Mouse (Mus musculus): ENCODE data around the gene Nup205. TPM values are rescaled to one million over a fixed set of nuclear protein-coding genes. Genes with fewer than 3 reads are reported as not detected.

Nup205 gene
- polyA plus RNA-seq, 1 experiment from 2014 or later, result 18.9 TPM

GRCm38 (mm10) chr6:35265580-35266278 lies 88.5 kb downstream of the Nup205 start:
- 66% methylated on average over 15 of the region's 15 CpGs for WGBS
- Histone ChIP-seq H3K9me3 (replicated peaks) (no peaks in the 10 kb centered on the region), H3K4me1 (replicated peaks) (peaks cover 7% of the 10 kb centered on the region; the same call in 1 of the 2 replicates), H3K9ac (no peak overlapping the region), H3K36me3 (peaks cover 19% of the 10 kb centered on the region), H3K4me3 (no peak overlapping the region), H3K27ac (peak overlapping the region; percentile 33), H3K27me3 (no peaks in the 10 kb centered on the region), H3K4me2 (no peak overlapping the region; the same call in 1 of the 2 replicates)
- no peak for ATAC-seq (replicated peaks; ENCODE audit: insufficient number of reproducible peaks, insufficient read depth, low FRiP score, low read depth)

DNA sequence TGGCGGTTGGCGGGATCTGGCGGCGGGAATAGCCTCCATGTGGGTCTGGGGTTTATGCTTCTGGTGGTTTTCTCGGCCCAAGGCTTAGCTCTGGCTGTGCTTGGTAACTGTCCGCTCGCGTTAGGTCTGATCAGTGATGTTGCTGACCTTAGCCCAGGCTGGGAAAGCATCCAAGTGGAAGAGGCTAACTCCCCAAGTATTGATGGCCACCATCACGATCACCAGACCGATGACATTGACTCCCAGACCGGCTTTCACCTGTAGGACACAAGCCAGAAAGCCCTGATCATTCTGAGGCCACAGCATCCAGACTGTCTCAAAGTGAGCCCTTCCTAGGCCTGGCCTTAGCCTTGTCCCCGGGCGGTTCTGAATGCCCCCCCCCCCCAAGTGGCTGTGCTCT lies 91.5 kb downstream of the Nup205 start:
- H3K4me2 ChIP-seq, result no peak overlapping the region

DNA sequence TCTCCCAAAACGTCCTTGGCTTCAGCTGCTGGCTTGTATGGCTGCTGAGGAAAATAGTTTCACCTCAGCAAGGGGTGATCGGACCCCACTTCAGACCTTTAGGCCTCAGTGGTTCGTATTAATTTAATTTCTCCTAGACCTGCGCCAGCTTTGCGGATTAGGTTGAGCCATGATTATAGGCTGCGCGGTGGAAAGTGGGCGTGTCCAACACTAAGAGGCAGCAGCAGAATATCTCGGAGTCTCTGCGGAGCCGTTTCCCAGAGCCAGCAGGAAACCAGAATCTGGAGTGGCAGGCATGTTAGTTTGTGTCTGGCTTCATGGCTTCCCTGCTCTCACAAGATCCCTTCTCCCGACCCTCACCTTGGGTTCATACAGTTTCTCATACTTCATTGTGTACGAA lies 92.4 kb downstream of the Nup205 start:
- no peak overlapping the region for H3K9ac ChIP-seq
- H3K4me2 ChIP-seq, result no peak overlapping the region
- no peaks in the 10 kb centered on the region for H3K36me3 ChIP-seq
- ATAC-seq (replicated peaks; ENCODE audit: insufficient number of reproducible peaks, insufficient read depth, low FRiP score, low read depth), result no peak
- H3K27ac ChIP-seq, result no peak overlapping the region
- no peaks in the 10 kb centered on the region for H3K27me3 ChIP-seq
- WGBS, result 70% methylated on average over 13 of the region's 13 CpGs
- H3K9me3 ChIP-seq (replicated peaks), result no peaks in the 10 kb centered on the region
- no peak overlapping the region for H3K4me3 ChIP-seq
- H3K4me1 ChIP-seq (replicated peaks), result peaks cover 8% of the 10 kb centered on the region; the same call in 1 of the 2 replicates

More for the DNA sequence above, 91.5 kb downstream of the Nup205 start:
- no peak overlapping the region for H3K9ac ChIP-seq
- WGBS, result 95% methylated on average over 13 of the region's 13 CpGs
- no peak for ATAC-seq (replicated peaks; ENCODE audit: insufficient number of reproducible peaks, insufficient read depth, low FRiP score, low read depth)
- H3K9me3 ChIP-seq (replicated peaks), result no peaks in the 10 kb centered on the region
- peaks cover 8% of the 10 kb centered on the region; the same call in 1 of the 2 replicates for H3K4me1 ChIP-seq (replicated peaks)
- no peaks in the 10 kb centered on the region for H3K36me3 ChIP-seq
- H3K27ac ChIP-seq, result no peak overlapping the region
- no peaks in the 10 kb centered on the region for H3K27me3 ChIP-seq
- H3K4me3 ChIP-seq, result no peak overlapping the region

DNA sequence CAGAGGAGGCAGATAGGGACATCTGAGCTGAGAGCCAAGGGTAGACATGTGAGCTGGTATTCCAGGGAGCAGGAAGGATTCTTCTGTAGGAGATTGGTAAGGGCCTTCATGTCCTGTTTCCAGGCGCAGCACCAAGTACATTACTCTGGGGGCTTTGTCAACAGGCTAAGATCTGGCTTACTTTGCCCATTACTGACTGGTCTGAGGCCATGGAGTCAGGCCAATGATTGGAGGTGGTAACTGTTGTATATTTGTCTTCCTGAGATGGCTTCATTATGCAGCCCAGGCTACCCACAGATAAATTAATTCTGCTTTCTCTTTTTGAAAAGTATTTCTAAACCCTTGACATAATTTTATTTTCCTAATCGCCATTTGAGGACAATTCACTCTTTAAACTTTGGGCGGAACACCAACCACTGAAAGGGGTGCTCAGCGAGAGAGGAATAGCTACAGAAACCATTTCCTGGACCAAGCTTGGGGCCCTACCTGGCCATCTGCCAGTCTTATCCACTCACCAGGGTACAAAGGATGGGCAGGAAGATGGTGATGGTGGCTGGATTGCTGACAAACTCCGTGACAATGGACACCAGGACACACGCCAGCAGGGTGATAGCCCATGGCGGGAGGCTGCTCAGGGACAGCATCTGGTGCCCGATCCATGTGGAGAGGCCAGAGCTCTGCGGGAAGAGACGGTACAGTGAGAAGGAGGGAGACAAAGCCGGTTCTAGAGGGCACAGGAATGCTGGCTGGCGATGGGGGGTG lies 94.1 kb downstream of the Nup205 start:
- no peak for ATAC-seq (replicated peaks; ENCODE audit: insufficient number of reproducible peaks, insufficient read depth, low FRiP score, low read depth)
- Histone ChIP-seq H3K27me3 (no peaks in the 10 kb centered on the region), H3K4me1 (replicated peaks) (peaks cover 3% of the 10 kb centered on the region; the same call in 1 of the 2 replicates), H3K36me3 (no peaks in the 10 kb centered on the region), H3K9ac (no peak overlapping the region), H3K27ac (no peak overlapping the region), H3K9me3 (replicated peaks) (no peaks in the 10 kb centered on the region), H3K4me2 (no peak overlapping the region), H3K4me3 (no peak overlapping the region)
- whole genome bisulfite sequencing, result 79% methylated on average over 12 of the region's 12 CpGs

DNA sequence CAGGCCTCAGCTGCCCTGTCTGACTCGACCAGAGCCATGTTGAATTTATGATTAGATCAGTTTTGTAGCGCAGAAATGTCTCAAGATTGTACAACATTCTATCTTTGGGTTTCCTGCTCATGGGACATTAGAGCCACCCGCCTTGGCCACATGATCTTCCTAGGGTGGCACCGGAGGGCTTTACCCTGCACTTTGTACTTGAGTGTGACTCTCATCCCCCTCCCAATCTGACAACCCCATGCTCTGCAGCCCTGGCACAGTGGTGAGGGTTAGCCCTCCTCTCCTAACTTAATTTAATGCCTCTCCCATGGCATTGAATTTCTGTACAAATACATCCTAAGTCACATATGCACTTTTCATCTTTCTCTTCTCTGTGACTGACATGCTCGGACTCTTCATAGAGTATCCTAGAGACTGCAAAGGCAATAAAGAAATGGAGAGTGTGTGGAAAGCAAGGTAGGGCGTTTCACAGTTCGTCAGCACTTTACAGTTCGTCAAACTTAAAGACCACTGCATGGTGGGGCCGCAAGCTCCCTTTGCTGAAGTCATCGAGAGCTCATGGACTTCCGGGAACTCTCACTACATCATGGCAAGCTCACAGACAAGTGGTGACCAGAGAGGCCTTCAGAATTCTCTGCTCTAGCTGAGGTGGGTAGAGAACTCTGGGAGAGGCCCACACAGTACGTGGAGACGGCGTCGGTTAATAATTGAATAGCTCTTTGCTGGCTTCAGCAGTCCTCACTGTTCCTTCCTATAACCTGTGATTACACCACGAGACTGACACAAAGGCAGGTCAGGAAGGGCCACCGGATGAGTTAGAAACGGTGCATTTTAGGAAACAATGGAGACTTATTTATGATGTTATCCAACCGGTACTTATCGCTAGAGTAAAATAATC lies 94.9 kb downstream of the Nup205 start:
- WGBS, result 84% methylated on average over 20 of the region's 20 CpGs
- H3K27ac ChIP-seq, result no peak overlapping the region
- no peak for ATAC-seq (replicated peaks; ENCODE audit: insufficient number of reproducible peaks, insufficient read depth, low FRiP score, low read depth)

GRCm38 (mm10) chr6:35273391-35274082 lies 96.3 kb downstream of the Nup205 start:
- H3K27me3 ChIP-seq, result no peaks in the 10 kb centered on the region
- H3K4me3 ChIP-seq, result no peak overlapping the region
- ATAC-seq (replicated peaks; ENCODE audit: insufficient number of reproducible peaks, insufficient read depth, low FRiP score, low read depth), result no peak
- H3K9ac ChIP-seq, result no peak overlapping the region
- peaks cover 6% of the 10 kb centered on the region; the same call in 1 of the 2 replicates for H3K4me1 ChIP-seq (replicated peaks)
- WGBS, result 59% methylated on average over 11 of the region's 11 CpGs
- H3K27ac ChIP-seq, result no peak overlapping the region
- no peaks in the 10 kb centered on the region for H3K9me3 ChIP-seq (replicated peaks)
- H3K36me3 ChIP-seq, result no peaks in the 10 kb centered on the region
- no peak overlapping the region for H3K4me2 ChIP-seq

More for the DNA sequence above, 94.9 kb downstream of the Nup205 start:
- Histone ChIP-seq H3K4me2 (no peak overlapping the region), H3K36me3 (no peaks in the 10 kb centered on the region), H3K9ac (no peak overlapping the region), H3K9me3 (replicated peaks) (no peaks in the 10 kb centered on the region), H3K27me3 (no peaks in the 10 kb centered on the region), H3K4me1 (replicated peaks) (peaks cover 3% of the 10 kb centered on the region; the same call in 1 of the 2 replicates), H3K4me3 (no peak overlapping the region)

- 37% methylated on average over 10 of the region's 10 CpGs for WGBS
- ATAC-seq (replicated peaks; ENCODE audit: insufficient number of reproducible peaks, insufficient read depth, low FRiP score, low read depth), result no peak; the same call in 1 of the 2 replicates
- Histone ChIP-seq H3K4me1 (replicated peaks) (peaks cover 3% of the 10 kb centered on the region; the same call in 1 of the 2 replicates), H3K9me3 (replicated peaks) (no peaks in the 10 kb centered on the region), H3K9ac (no peak overlapping the region), H3K4me3 (no peak overlapping the region), H3K4me2 (no peak overlapping the region), H3K27ac (no peak overlapping the region), H3K36me3 (no peaks in the 10 kb centered on the region), H3K27me3 (no peaks in the 10 kb centered on the region)
Observed at GRCm38 (mm10) chr6:35277903-35278587, 100.8 kb downstream of the Nup205 start.

DNA sequence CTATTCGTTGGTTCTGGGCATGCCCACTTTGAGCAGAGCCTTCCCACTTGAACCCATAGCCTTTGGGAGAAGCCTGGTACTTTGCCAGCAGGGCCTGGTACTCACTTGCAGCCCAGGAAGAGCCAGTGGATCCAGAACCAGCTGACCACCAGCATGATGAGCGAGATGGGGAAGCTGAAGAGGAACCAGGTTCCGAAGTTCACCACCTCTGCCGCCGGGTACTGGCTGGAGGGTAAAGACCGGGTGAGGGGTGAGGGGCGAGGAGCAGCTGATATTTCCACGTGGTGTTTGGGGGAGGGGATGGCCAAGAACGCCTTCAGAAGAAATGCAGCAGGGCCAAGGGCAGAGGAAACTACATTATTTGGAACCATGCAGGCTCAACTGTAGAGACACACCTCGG lies 102.1 kb downstream of the Nup205 start:
- Histone ChIP-seq H3K9ac (no peak overlapping the region), H3K27me3 (no peaks in the 10 kb centered on the region), H3K4me1 (replicated peaks) (peaks cover 3% of the 10 kb centered on the region; the same call in 1 of the 2 replicates), H3K4me2 (no peak overlapping the region), H3K27ac (no peak overlapping the region), H3K9me3 (replicated peaks) (no peaks in the 10 kb centered on the region), H3K4me3 (no peak overlapping the region), H3K36me3 (no peaks in the 10 kb centered on the region)
- WGBS, result 80% methylated on average over 10 of the region's 10 CpGs
- no peak for ATAC-seq (replicated peaks; ENCODE audit: insufficient number of reproducible peaks, insufficient read depth, low FRiP score, low read depth)

DNA sequence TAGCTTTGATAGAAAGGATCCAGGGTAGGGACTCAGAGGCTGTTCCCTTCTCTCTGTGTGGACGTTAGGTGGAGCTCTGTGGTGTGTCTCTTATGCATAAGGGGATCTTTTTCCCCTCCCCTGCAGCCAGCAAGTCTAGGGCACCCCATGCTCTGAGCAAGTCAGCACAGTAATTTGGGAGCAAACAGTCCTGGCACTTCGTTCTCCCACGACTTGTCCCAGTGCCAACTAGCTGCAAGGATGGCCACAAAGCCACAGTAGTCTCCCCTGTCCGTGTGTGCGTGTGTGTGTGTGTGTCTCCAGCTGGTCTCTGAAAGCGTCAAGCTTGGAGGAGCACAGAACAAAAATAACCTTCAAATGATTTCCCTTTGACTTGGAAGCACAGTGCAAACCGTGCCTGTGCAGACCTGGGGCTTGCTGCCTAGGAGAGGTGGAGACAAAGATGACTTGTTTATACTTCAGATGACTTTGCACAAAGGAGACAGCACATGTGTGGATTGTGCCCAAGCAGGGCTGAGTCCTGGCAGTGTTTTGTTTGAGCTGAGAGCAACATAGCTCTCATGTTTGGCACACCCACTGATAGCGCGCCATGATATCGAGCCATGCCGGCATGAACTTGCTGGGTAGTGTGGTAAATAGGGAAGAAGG lies 111.0 kb downstream of the Nup205 start:
- H3K4me2 ChIP-seq, result peak overlapping the region; percentile 41; the same call in 1 of the 2 replicates
- H3K27ac ChIP-seq, result peak overlapping the region; percentile 69

GRCm38 (mm10) chr6:35288920-35289319 lies 111.7 kb downstream of the Nup205 start:
- H3K9ac ChIP-seq, result no peak overlapping the region
- no peaks in the 10 kb centered on the region for H3K36me3 ChIP-seq
- H3K4me3 ChIP-seq, result no peak overlapping the region
- ATAC-seq (replicated peaks; ENCODE audit: insufficient number of reproducible peaks, insufficient read depth, low FRiP score, low read depth), result no peak
- H3K9me3 ChIP-seq (replicated peaks), result no peaks in the 10 kb centered on the region
- H3K27me3 ChIP-seq, result no peaks in the 10 kb centered on the region
- 56% methylated on average over 7 of the region's 7 CpGs for WGBS
- H3K27ac ChIP-seq, result peak overlapping the region; percentile 69
- H3K4me1 ChIP-seq (replicated peaks), result peaks cover 18% of the 10 kb centered on the region
- no peak overlapping the region for H3K4me2 ChIP-seq

More for the DNA sequence above, 111.0 kb downstream of the Nup205 start:
- WGBS, result 28% methylated on average over 11 of the region's 11 CpGs
- Histone ChIP-seq H3K36me3 (no peaks in the 10 kb centered on the region), H3K4me3 (no peak overlapping the region), H3K9ac (no peak overlapping the region), H3K27me3 (no peaks in the 10 kb centered on the region), H3K4me1 (replicated peaks) (peaks cover 18% of the 10 kb centered on the region), H3K9me3 (replicated peaks) (no peaks in the 10 kb centered on the region)
- peak; percentile 60; the same call in 1 of the 2 replicates for ATAC-seq (replicated peaks; ENCODE audit: insufficient number of reproducible peaks, insufficient read depth, low FRiP score, low read depth)
